Mouse (Mus musculus) forebrain, embryonic 16.5 days (tissue): ENCODE measurements around the gene Lrrfip2. TPM values are rescaled to one million over a fixed set of nuclear protein-coding genes. Genes with fewer than 3 reads are reported as not detected.
A peak's percentile ranks its signal among the peaks of the same experiment; 100 is the strongest.

Source experiments
- ATAC-seq: fragments of 200-750 bp; cut with Nextera tagmentation; 2 replicates; pipeline ENCODE4 v1.8.0; 2017; ENCODE audit warnings: mild to moderate bottlenecking, moderate library complexity
- H3K27ac ChIP-seq: fragments of 300-500 bp; sonication (generic); 2 replicates; pipeline ENCODE4 v1.5.1; 2014; ENCODE audit warnings: low read length, control low read depth
- H3K27me3 ChIP-seq: fragments of 300-500 bp; sonication (generic); replicated peaks from 2 replicates; pipeline ENCODE4 v1.6.1; 2014; ENCODE audit warnings: low read length; ENCODE audit not compliant: control insufficient read depth, insufficient read depth
- H3K36me3 ChIP-seq: fragments of 300-500 bp; sonication (generic); 2 replicates; pipeline ENCODE4 v1.6.1; 2014; ENCODE audit not compliant: control insufficient read depth, insufficient read depth
- H3K4me1 ChIP-seq: fragments of 300-500 bp; sonication (generic); replicated peaks from 2 replicates; pipeline ENCODE4 v1.6.1; 2014; ENCODE audit warnings: low read length; ENCODE audit not compliant: control insufficient read depth, insufficient read depth
- H3K4me2 ChIP-seq: fragments of 300-500 bp; sonication (generic); 2 replicates; pipeline ENCODE4 v1.6.1; 2014; ENCODE audit warnings: mild to moderate bottlenecking, low read length, control low read depth
- H3K4me3 ChIP-seq: fragments of 300-500 bp; sonication (generic); replicated peaks from 2 replicates; pipeline ENCODE4 v1.5.1; 2014; ENCODE audit warnings: mild to moderate bottlenecking, low read length, control low read depth
- H3K9ac ChIP-seq: fragments of 300-500 bp; sonication (generic); replicated peaks from 2 replicates; pipeline ENCODE4 v1.6.1; 2014; ENCODE audit warnings: low read depth, low read length, control low read depth
- H3K9me3 ChIP-seq: fragments of 300-500 bp; sonication (generic); 2 replicates; pipeline ENCODE4 v1.6.1; 2016; ENCODE audit warnings: low read length; ENCODE audit not compliant: control insufficient read depth
- WGBS: fragments of 180-500 bp; shearing (Covaris S2); extraction: QIAGEN DNeasy Blood & Tissue Kit; methylation state at CpG from one replicate; pipeline ENCODE4 v1.1.7; 2014; 5-methylcytosine and 5-hydroxymethylcytosine counted together
- polyA plus RNA-seq: library from polyadenylated mRNA; unstranded; fragments of >200 nt; fragmentation: Nextera tagmentation; extraction: Ambion mirVana; gene quantifications from 2 replicates; pipeline ENCODE4 v1.2.1, GENCODE M21; 2015

The Lrrfip2 gene
- polyA plus RNA-seq, 1 experiment from 2014 or later, result 43.2 TPM

DNA sequence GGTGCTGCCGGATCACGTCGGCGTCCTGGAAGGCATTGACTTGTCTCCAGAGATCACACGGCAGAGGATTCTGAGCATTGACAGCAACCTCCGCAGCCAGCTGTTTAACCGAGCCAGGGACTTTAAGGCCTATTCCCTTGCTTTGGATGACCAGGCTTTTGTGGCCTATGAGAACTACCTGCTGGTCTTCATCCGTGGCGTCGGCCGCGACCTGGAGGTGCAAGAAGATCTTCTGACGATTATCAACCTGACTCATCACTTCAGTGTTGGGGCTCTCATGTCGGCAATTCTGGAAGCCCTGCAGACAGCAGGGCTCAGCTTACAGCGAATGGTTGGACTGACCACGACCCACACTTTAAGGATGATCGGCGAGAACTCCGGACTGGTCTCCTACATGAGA, 155.0 kb downstream of the Lrrfip2 start:
- peak overlapping the region; percentile 83 for H3K4me2 ChIP-seq
- peak overlapping the region; percentile 89 for H3K4me3 ChIP-seq
- peak overlapping the region; percentile 89 for H3K27ac ChIP-seq
- peak overlapping the region; percentile 93 for H3K9ac ChIP-seq
- no peaks in the 10 kb centered on the region for H3K9me3 ChIP-seq
- H3K27me3 ChIP-seq, result no peaks in the 10 kb centered on the region
- ATAC-seq, result no peak
- H3K36me3 ChIP-seq, result peaks cover 4% of the 10 kb centered on the region; the same call in 1 of the 2 replicates
- H3K4me1 ChIP-seq, result peaks cover 40% of the 10 kb centered on the region
- WGBS, result 9% methylated on average over 19 of the region's 19 CpGs

DNA sequence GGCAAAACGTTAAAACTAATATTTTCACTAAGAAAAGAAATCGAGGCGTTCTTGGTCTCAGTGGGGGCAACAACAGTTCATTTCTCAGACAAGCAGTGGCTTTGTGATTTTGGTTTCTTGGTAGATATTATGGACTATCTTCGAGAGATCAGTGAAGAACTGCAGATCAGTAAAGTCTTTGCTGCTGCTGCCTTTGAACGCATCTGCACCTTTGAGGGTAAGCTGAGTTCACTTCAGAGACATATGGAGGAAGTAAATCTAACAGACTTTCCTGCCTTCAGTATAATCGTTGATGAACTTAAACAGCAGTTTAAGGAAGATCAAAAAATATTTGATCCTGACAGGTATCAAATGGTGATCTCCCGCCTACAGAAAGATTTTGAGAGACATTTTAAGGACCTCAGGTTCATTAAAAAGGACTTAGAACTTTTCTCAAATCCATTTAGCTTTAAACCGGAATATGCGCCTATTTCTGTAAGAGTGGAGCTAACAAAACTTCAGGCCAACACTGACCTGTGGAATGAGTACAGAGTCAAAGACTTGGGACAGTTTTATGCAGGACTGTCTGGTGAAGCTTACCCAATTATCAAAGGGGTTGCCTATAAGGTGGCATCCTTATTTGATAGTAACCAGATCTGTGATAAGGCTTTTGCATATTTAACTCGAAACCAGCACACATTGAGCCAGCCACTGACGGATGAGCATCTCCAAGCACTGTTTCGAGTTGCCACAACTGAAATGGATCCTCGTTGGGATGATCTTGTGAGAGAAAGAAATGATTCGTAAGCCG, 155.8 kb downstream of the Lrrfip2 start:
- Histone ChIP-seq H3K27ac (no peak overlapping the region), H3K36me3 (peaks cover 11% of the 10 kb centered on the region), H3K9me3 (no peaks in the 10 kb centered on the region), H3K4me1 (peaks cover 40% of the 10 kb centered on the region), H3K4me2 (peak overlapping the region; percentile 83), H3K9ac (peak overlapping the region; percentile 93), H3K27me3 (no peaks in the 10 kb centered on the region), H3K4me3 (peak overlapping the region; percentile 89)
- WGBS, result 76% methylated on average over 15 of the region's 15 CpGs
- no peak for ATAC-seq

DNA sequence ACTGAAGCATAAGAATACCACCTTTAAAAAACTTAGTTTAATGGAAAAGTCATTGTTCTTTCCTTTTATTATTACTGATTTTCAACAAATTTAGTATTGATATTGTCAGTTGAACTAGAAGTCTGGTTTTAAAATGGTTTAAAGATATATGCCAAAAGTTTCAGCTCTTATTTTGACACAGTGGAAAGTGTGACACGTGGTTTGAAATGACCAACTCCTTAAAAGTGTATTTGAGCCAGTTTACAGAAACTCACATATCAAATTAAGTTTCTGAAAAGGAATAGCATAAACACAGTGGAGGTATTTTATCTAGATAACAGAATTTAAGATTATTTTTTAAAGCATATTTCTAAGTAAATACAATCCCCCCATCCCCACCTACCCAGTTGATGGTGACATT, 156.6 kb downstream of the Lrrfip2 start:
- no peak for ATAC-seq
- Histone ChIP-seq H3K9me3 (no peaks in the 10 kb centered on the region), H3K27me3 (no peaks in the 10 kb centered on the region), H3K27ac (no peak overlapping the region), H3K9ac (no peak overlapping the region), H3K4me3 (no peak overlapping the region), H3K4me2 (peak overlapping the region; percentile 22; the same call in 1 of the 2 replicates), H3K4me1 (peaks cover 40% of the 10 kb centered on the region), H3K36me3 (peaks cover 14% of the 10 kb centered on the region)
- WGBS, result 84% methylated on average over 1 of the region's 1 CpGs

GRCm38 (mm10) chr9:111275156-111275555, 157.8 kb downstream of the Lrrfip2 start:
- peak overlapping the region; percentile 15; the same call in 1 of the 2 replicates for H3K4me3 ChIP-seq
- peaks cover 39% of the 10 kb centered on the region for H3K4me1 ChIP-seq
- H3K36me3 ChIP-seq, result peaks cover 18% of the 10 kb centered on the region
- peak overlapping the region; percentile 19; the same call in 1 of the 2 replicates for H3K9ac ChIP-seq
- H3K4me2 ChIP-seq, result peak overlapping the region; percentile 33
- no peak overlapping the region for H3K27ac ChIP-seq
- 83% methylated on average over 1 of the region's 1 CpGs for WGBS
- H3K27me3 ChIP-seq, result no peaks in the 10 kb centered on the region
- H3K9me3 ChIP-seq, result no peaks in the 10 kb centered on the region
- no peak for ATAC-seq

Other genes with a start within 250 kb of the Lrrfip2 start
- gene Als2cl, start 237.7 kb upstream of the Lrrfip2 start, polyA plus RNA-seq, result 0.65 and 1.1 TPM in 2 replicates
- gene Tmie, start 237.5 kb upstream of the Lrrfip2 start, polyA plus RNA-seq, result 0.86 and 1.8 TPM in 2 replicates
- gene Fam240a, start 200.7 kb upstream of the Lrrfip2 start, polyA plus RNA-seq, result not detected in 2 replicates
- gene Tdgf1, start 171.4 kb upstream of the Lrrfip2 start, polyA plus RNA-seq, result not detected in 2 replicates
- gene Lrrc2, start 166.0 kb upstream of the Lrrfip2 start, polyA plus RNA-seq, result 0.29 and 0.57 TPM in 2 replicates
- not detected in 2 replicates for gene Rtp3, start 127.0 kb upstream of the Lrrfip2 start, polyA plus RNA-seq
- gene Ltf, start 98.3 kb upstream of the Lrrfip2 start, polyA plus RNA-seq, result 0.70 and 1.4 TPM in 2 replicates
- gene Ccrl2, start 60.1 kb upstream of the Lrrfip2 start, polyA plus RNA-seq, result 1.1 and 1.5 TPM in 2 replicates
- 30.0 and 32.2 TPM in 2 replicates for gene Mlh1, start 154.2 kb downstream of the Lrrfip2 start, polyA plus RNA-seq
- gene Epm2aip1, start 154.3 kb downstream of the Lrrfip2 start, polyA plus RNA-seq, result 60.2 and 61.5 TPM in 2 replicates
- 6.5 and 12.5 TPM in 2 replicates for gene Trank1, start 194.1 kb downstream of the Lrrfip2 start, polyA plus RNA-seq